Mouse (Mus musculus): ENCODE measurements around the gene Mrpl58.

GRCm38 (mm10) chr11:115377854-115378253, 25.7 kb upstream of the Mrpl58 start:
- peak; percentile 19 for TF ChIP-seq CTCF (IDR thresholded peaks at IDR 0.05)
- no peak for TF ChIP-seq EP300 (IDR thresholded peaks at IDR 0.05)
